Comparison of ENCODE assay signal across 11 mouse cellular contexts in genomic region chr1:177013776-177014175, GRCm38 (mm10).
A peak's percentile ranks its signal among the peaks of the same experiment; 100 is the strongest.
DNase-seq lines count a peak whose midpoint lies in the region; ATAC-seq and TF ChIP-seq lines count a peak whose summit lies in the region.
"Had no signal": no experiment of that assay in that cellular context is flagged by ENCODE, and none has a peak within 500 bp of the region (broad histone marks: within the 10 kb centered on the region; RNA-seq: fewer than 3 reads in every experiment).

No protein-coding gene starts in this region.

- no peak for ATAC-seq in midbrain, postnatal 0 days (ENCODE audit: low FRiP score)
- ATAC-seq in embryonic facial prominence, embryonic 13.5 days (ENCODE audit: insufficient number of reproducible peaks, insufficient read depth, low FRiP score, low TSS enrichment, low read depth): no peak
- no peak for ATAC-seq in megakaryocyte, adult 5-6 weeks (ENCODE audit: poor library complexity, severe bottlenecking)

- H3K27ac ChIP-seq in heart, adult 2 months: peak overlapping the region; percentile 58
- peak overlapping the region; percentile 70 for H3K27ac ChIP-seq in midbrain, embryonic 10.5 days (replicated peaks)
- H3K27ac ChIP-seq in midbrain, postnatal 0 days (ENCODE audit: low read depth, low read length): no peak overlapping the region; the same call in 1 of the 2 replicates
- H3K27ac ChIP-seq in embryonic facial prominence, embryonic 13.5 days: 0 out of 2 replicates have a peak overlapping the region, but pooled peaks have one; percentile 33
- H3K27ac ChIP-seq: liver, embryonic 13.5 days had no signal

- no peaks in the 10 kb centered on the region for H3K36me3 ChIP-seq in heart, adult 2 months (ENCODE audit: control insufficient read depth, insufficient read depth, low read length)
- H3K36me3 ChIP-seq in midbrain, embryonic 10.5 days: 0 out of 2 replicates have a peak, but pooled peaks cover 9% of the 10 kb centered on the region
- H3K36me3 ChIP-seq in midbrain, postnatal 0 days (ENCODE audit: insufficient read depth, low read length): no peaks in the 10 kb centered on the region
- H3K36me3 ChIP-seq in embryonic facial prominence, embryonic 13.5 days: no peaks in the 10 kb centered on the region
- H3K36me3 ChIP-seq: liver, embryonic 13.5 days had no signal

- no peak for TF ChIP-seq CTCF in heart, adult 2 months (IDR thresholded peaks at IDR 0.05)
- no peak for TF ChIP-seq CTCF in midbrain, postnatal 0 days (IDR thresholded peaks at IDR 0.05)

- H3K4me2 ChIP-seq in midbrain, postnatal 0 days (ENCODE audit: low read depth, low read length, poor library complexity, severe bottlenecking): no peak overlapping the region
- H3K4me2 ChIP-seq in embryonic facial prominence, embryonic 13.5 days: no peak overlapping the region
- H3K4me2 ChIP-seq: liver, embryonic 13.5 days had no signal

- no peaks in the 10 kb centered on the region for H3K79me2 ChIP-seq in heart, adult 2 months (replicated peaks; ENCODE audit: control insufficient read depth, insufficient read depth, low read length)

- H3K27me3 ChIP-seq in heart, adult 2 months (ENCODE audit: control insufficient read depth, insufficient read depth, low read length): no peaks in the 10 kb centered on the region
- H3K27me3 ChIP-seq in midbrain, embryonic 10.5 days (ENCODE audit: low read depth, poor library complexity, severe bottlenecking): no peaks in the 10 kb centered on the region
- no peaks in the 10 kb centered on the region for H3K27me3 ChIP-seq in midbrain, postnatal 0 days (ENCODE audit: insufficient read depth, low read length)
- H3K27me3 ChIP-seq in embryonic facial prominence, embryonic 13.5 days: no peaks in the 10 kb centered on the region
- H3K27me3 ChIP-seq: liver, embryonic 13.5 days had no signal

- peaks cover 11% of the 10 kb centered on the region for H3K4me1 ChIP-seq in heart, adult 2 months (ENCODE audit: control insufficient read depth, insufficient read depth, low read length)
- H3K4me1 ChIP-seq in midbrain, embryonic 10.5 days: peaks cover 96% of the 10 kb centered on the region
- peaks cover 3% of the 10 kb centered on the region; the same call in 1 of the 2 replicates for H3K4me1 ChIP-seq in midbrain, postnatal 0 days (ENCODE audit: insufficient read depth, low read length)
- H3K4me1 ChIP-seq in embryonic facial prominence, embryonic 13.5 days: peaks cover 20% of the 10 kb centered on the region

- no peak overlapping the region for H3K9ac ChIP-seq in heart, adult 2 months (ENCODE audit: low read depth, low read length)
- H3K9ac ChIP-seq in midbrain, postnatal 0 days (replicated peaks; ENCODE audit: low read length, poor library complexity, severe bottlenecking): no peak overlapping the region
- H3K9ac ChIP-seq in embryonic facial prominence, embryonic 13.5 days: no peak overlapping the region
- H3K9ac ChIP-seq: liver, embryonic 13.5 days had no signal

- TF ChIP-seq POLR2A in heart, adult 2 months (IDR thresholded peaks at IDR 0.05; ENCODE audit: insufficient read depth, low read depth, low read length): no peak

- H3K4me3 ChIP-seq in heart, adult 2 months: no peak overlapping the region
- H3K4me3 ChIP-seq in midbrain, embryonic 10.5 days: no peak overlapping the region
- no peak overlapping the region for H3K4me3 ChIP-seq in midbrain, postnatal 0 days (ENCODE audit: low read depth, low read length)
- H3K4me3 ChIP-seq in embryonic facial prominence, embryonic 13.5 days: no peak overlapping the region
- H3K4me3 ChIP-seq: erythroblast, embryonic 14.5 days; liver, embryonic 13.5 days had no signal

- H3K9me3 ChIP-seq in midbrain, embryonic 10.5 days (replicated peaks): no peaks in the 10 kb centered on the region
- H3K9me3 ChIP-seq in midbrain, postnatal 0 days (ENCODE audit: low read length): no peaks in the 10 kb centered on the region
- no peaks in the 10 kb centered on the region for H3K9me3 ChIP-seq in embryonic facial prominence, embryonic 13.5 days
- H3K9me3 ChIP-seq: G1E; liver, embryonic 13.5 days had no signal

- WGBS in heart, adult 2 months: 58% methylated on average over 3 of the region's 3 CpGs
- 97% methylated on average over 3 of the region's 3 CpGs for WGBS in midbrain, embryonic 10.5 days
- WGBS in midbrain, postnatal 0 days: 71% methylated on average over 3 of the region's 3 CpGs
- 79% methylated on average over 3 of the region's 3 CpGs for WGBS in embryonic facial prominence, embryonic 13.5 days

- no peak for TF ChIP-seq EP300 in heart, adult 2 months (IDR thresholded peaks at IDR 0.05; ENCODE audit: insufficient read depth, low read depth, low read length)

- DNase-seq in heart, adult 2 months: peak in 1 of 2 experiments; percentile 23
- DNase-seq in heart, adult 8-10 months (ENCODE audit: low spot score): no peak
- no peak for DNase-seq in midbrain, embryonic 10.5 days (ENCODE audit: low spot score)
- DNase-seq in midbrain, postnatal 0 days (ENCODE audit: low spot score): no peak
- DNase-seq in thymus, postnatal 14 days: no peak
- DNase-seq: layer of hippocampus, adult 9-11 months; liver, embryonic 13.5 days had no signal

- intact Hi-C loops in heart, adult 2 months (cut with DNase I): no loop called here
